Mouse (Mus musculus): ENCODE data around the gene Atp6v1b1. TPM values are rescaled to one million over a fixed set of nuclear protein-coding genes. Genes with fewer than 3 reads are reported as not detected.

Gene Atp6v1b1
- polyA plus RNA-seq, 1 experiment from 2014 or later = not detected

DNA sequence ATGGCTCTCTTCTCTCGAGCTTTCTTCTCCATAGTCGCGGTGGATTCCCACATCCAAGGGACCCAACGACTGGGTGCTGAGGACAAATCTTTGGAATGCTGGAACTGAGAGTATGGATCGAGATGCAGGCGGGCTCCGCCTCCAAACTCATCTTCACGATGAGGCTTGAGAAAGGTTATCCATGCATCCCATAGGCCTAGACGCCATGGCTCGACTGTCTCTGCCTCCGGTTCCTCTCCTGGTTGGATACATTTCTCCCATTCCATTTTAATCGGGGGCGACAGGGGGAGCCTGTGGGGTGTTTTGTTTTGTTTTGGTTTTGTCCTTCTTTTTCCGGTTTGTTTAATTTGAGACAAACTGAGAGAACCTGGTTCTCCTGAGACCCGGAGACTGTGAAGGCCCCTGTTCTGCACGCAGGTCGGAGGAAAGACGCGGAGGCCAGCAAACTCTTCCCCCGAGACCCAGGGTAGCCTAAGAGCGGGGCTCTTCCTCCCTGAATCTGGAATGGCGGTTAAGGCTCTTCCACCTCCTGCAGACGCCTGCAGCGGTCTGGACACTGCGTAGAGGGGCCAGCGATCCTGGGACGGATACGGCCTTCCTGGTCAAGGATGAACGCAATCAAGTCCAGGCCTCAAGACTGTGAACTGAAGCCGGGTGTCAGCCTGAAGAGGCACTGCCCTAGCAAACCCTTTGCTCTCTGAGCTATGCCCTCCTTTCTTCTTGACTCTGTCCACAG lies 27.2 kb upstream of the Atp6v1b1 start:
- H3K9me3 ChIP-seq (ENCODE audit: control insufficient read depth) = no peaks in the 10 kb centered on the region
- no peak for ATAC-seq
- no peak for TF ChIP-seq CTCF (IDR thresholded peaks at IDR 0.05; ENCODE audit: low read depth)
- no peaks in the 10 kb centered on the region for H3K36me3 ChIP-seq (ENCODE audit: control insufficient read depth, insufficient read depth)
- no peak overlapping the region for H3K9ac ChIP-seq (ENCODE audit: low read depth, low read length)
- no peak overlapping the region for H3K4me2 ChIP-seq (replicated peaks; ENCODE audit: low read depth)
- H3K4me3 ChIP-seq (ENCODE audit: low read depth, low read length) = no peak overlapping the region; the same call in 1 of the 2 replicates
- H3K27ac ChIP-seq (ENCODE audit: low read depth, low read length) = no peak overlapping the region
- H3K4me1 ChIP-seq (replicated peaks; ENCODE audit: control insufficient read depth, insufficient read depth, low read length) = no peaks in the 10 kb centered on the region
- WGBS = 4% methylated on average over 30 of the region's 30 CpGs
- H3K27me3 ChIP-seq (replicated peaks; ENCODE audit: control insufficient read depth, insufficient read depth, low read length) = peaks cover 97% of the 10 kb centered on the region

DNA sequence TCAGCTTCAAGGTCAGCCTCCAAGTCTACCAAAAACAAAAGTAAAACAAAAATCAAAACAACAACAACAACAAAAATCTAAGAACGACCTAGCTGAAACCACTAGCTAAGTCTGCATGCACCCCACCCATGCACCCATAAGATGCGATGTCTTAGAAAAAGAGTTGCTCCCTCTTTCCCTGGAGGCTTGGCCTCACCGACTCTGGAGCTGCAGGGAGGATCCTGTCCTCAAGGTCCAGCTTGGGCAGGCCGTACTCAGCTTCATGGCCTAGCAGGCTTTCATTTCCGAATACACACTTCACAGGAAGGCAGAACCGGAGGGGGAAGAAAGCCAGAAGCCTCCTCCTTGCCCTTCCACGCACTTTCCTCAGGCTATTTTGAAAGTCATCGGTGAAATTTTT lies 25.8 kb upstream of the Atp6v1b1 start:
- 2% methylated on average over 8 of the region's 8 CpGs for WGBS
- Histone ChIP-seq H3K4me3 (ENCODE audit: low read depth, low read length) (no peak overlapping the region), H3K9ac (ENCODE audit: low read depth, low read length) (no peak overlapping the region), H3K4me2 (replicated peaks; ENCODE audit: low read depth) (no peak overlapping the region), H3K9me3 (ENCODE audit: control insufficient read depth) (no peaks in the 10 kb centered on the region), H3K4me1 (replicated peaks; ENCODE audit: control insufficient read depth, insufficient read depth, low read length) (no peaks in the 10 kb centered on the region), H3K27ac (ENCODE audit: low read depth, low read length) (no peak overlapping the region), H3K27me3 (replicated peaks; ENCODE audit: control insufficient read depth, insufficient read depth, low read length) (peaks cover 97% of the 10 kb centered on the region), H3K36me3 (ENCODE audit: control insufficient read depth, insufficient read depth) (no peaks in the 10 kb centered on the region)
- no peak for ATAC-seq
- TF ChIP-seq CTCF (IDR thresholded peaks at IDR 0.05; ENCODE audit: low read depth) = no peak

DNA sequence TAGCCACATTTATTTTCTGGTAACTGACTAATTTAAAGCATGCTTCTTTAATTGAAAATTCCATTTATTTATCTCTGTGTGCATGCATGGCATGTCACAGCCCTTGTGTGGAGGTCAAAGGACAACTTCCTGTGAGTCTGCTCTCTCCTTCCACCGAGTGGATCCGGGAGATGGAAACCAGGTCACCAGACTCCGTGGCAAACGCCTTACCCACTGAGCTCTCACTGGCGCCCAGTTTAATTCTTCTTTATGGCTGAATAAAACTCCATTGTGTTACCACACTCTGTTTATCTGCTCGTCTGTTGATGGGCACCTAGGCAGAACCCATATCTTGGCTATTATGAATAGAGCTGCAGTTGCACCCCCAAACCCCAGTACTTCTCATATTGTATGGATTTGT lies 20.3 kb upstream of the Atp6v1b1 start:
- H3K9ac ChIP-seq (ENCODE audit: low read depth, low read length) = no peak overlapping the region
- peaks cover 68% of the 10 kb centered on the region for H3K27me3 ChIP-seq (replicated peaks; ENCODE audit: control insufficient read depth, insufficient read depth, low read length)
- H3K36me3 ChIP-seq (ENCODE audit: control insufficient read depth, insufficient read depth) = no peaks in the 10 kb centered on the region
- H3K4me2 ChIP-seq (replicated peaks; ENCODE audit: low read depth) = no peak overlapping the region
- no peak for ATAC-seq
- no peak for TF ChIP-seq CTCF (IDR thresholded peaks at IDR 0.05; ENCODE audit: low read depth)
- H3K27ac ChIP-seq (ENCODE audit: low read depth, low read length) = no peak overlapping the region
- H3K9me3 ChIP-seq (ENCODE audit: control insufficient read depth) = no peaks in the 10 kb centered on the region
- no peak overlapping the region for H3K4me3 ChIP-seq (ENCODE audit: low read depth, low read length)
- WGBS = 24% methylated on average over 6 of the region's 6 CpGs
- no peaks in the 10 kb centered on the region for H3K4me1 ChIP-seq (replicated peaks; ENCODE audit: control insufficient read depth, insufficient read depth, low read length)

DNA sequence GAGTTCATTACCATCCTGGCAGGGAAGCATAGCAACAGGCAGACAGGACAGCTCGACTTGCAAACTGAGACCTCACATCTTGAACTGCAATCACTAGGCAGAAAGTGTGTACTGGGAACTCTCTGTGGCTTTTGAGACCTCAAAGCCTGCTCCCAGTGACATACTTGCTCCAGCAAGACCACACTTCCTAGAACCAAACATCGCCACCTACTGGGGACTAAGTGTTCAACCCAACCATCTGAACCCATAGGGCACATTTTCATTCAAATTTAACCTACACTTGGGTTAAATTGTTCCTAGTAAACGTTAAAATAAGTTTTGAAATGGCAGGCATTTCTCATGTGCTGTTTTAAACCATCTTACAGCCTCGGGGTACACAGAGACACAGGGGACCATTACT lies 15.6 kb upstream of the Atp6v1b1 start:
- no peak overlapping the region for H3K4me2 ChIP-seq (replicated peaks; ENCODE audit: low read depth)
- no peaks in the 10 kb centered on the region for H3K36me3 ChIP-seq (ENCODE audit: control insufficient read depth, insufficient read depth)
- H3K9me3 ChIP-seq (ENCODE audit: control insufficient read depth) = no peaks in the 10 kb centered on the region
- H3K27ac ChIP-seq (ENCODE audit: low read depth, low read length) = no peak overlapping the region
- peaks cover 27% of the 10 kb centered on the region for H3K27me3 ChIP-seq (replicated peaks; ENCODE audit: control insufficient read depth, insufficient read depth, low read length)
- no peak overlapping the region for H3K4me3 ChIP-seq (ENCODE audit: low read depth, low read length)
- ATAC-seq = no peak
- peak; percentile 55 for TF ChIP-seq CTCF (IDR thresholded peaks at IDR 0.05; ENCODE audit: low read depth)
- H3K9ac ChIP-seq (ENCODE audit: low read depth, low read length) = no peak overlapping the region
- no peaks in the 10 kb centered on the region for H3K4me1 ChIP-seq (replicated peaks; ENCODE audit: control insufficient read depth, insufficient read depth, low read length)
- WGBS = 48% methylated on average over 4 of the region's 4 CpGs

DNA sequence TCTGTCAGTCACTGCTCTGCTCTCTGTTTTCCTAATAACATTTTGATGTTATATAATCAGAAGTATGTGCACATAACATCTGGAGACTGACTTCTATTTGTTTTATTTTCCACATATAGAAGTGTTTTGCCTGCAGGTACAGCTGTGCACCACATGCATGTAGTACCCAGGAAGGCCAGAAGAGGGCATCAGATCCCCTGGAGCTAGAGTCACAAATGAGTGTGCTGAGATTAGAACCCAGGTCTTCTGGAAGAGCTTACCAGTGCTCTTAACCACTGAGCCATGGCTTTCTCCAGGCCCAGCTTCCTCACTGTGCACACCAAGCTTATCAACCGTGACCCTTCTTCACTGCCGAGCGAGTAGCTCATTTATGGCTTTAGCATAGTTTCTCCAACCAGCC lies 14.3 kb upstream of the Atp6v1b1 start:
- no peak overlapping the region for H3K27ac ChIP-seq (ENCODE audit: low read depth, low read length)
- H3K9ac ChIP-seq (ENCODE audit: low read depth, low read length) = no peak overlapping the region
- WGBS = 77% methylated on average over 3 of the region's 3 CpGs
- no peak for ATAC-seq
- peak; percentile 68 for TF ChIP-seq CTCF (IDR thresholded peaks at IDR 0.05; ENCODE audit: low read depth)
- no peak overlapping the region for H3K4me2 ChIP-seq (replicated peaks; ENCODE audit: low read depth)
- no peaks in the 10 kb centered on the region for H3K4me1 ChIP-seq (replicated peaks; ENCODE audit: control insufficient read depth, insufficient read depth, low read length)
- no peaks in the 10 kb centered on the region for H3K9me3 ChIP-seq (ENCODE audit: control insufficient read depth)
- no peak overlapping the region for H3K4me3 ChIP-seq (ENCODE audit: low read depth, low read length)
- H3K36me3 ChIP-seq (ENCODE audit: control insufficient read depth, insufficient read depth) = no peaks in the 10 kb centered on the region
- H3K27me3 ChIP-seq (replicated peaks; ENCODE audit: control insufficient read depth, insufficient read depth, low read length) = peaks cover 16% of the 10 kb centered on the region; the same call in 1 of the 2 replicates

DNA sequence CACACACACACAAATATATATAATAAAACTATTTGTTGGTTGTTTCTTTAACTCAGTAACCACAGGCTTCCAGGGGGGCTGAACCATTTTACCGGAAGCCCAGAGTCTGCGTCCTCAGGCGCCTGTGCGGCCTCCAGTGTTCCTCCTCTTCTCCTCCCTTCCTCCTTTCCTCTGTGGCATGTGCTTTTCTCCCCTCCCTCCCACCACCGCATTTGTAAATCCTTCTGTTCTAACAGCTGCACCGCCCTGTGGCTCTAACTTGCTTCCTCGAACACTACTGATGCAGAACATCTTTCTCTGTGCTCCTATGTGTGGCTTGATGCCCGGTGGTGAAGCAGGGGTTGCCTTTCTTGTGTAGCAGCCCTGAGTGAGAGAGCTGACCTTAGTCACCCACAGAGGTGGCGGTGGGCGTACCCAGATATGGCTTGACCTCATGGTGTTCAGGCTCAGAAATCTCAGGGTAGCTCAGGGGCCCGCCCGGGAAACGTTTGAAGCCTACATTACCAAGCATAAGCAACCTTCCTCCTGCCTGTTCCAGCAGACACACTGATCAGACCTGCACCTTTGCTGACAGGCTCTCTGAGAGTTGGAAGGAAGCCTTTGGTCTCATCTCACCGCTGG lies 13.3 kb upstream of the Atp6v1b1 start:
- WGBS = 59% methylated on average over 14 of the region's 14 CpGs

More for the DNA sequence above, 13.3 kb upstream of the Atp6v1b1 start:
- Histone ChIP-seq H3K4me3 (ENCODE audit: low read depth, low read length) (no peak overlapping the region), H3K27ac (ENCODE audit: low read depth, low read length) (no peak overlapping the region), H3K9me3 (ENCODE audit: control insufficient read depth) (no peaks in the 10 kb centered on the region), H3K9ac (ENCODE audit: low read depth, low read length) (no peak overlapping the region), H3K36me3 (ENCODE audit: control insufficient read depth, insufficient read depth) (no peaks in the 10 kb centered on the region), H3K4me1 (replicated peaks; ENCODE audit: control insufficient read depth, insufficient read depth, low read length) (no peaks in the 10 kb centered on the region), H3K27me3 (replicated peaks; ENCODE audit: control insufficient read depth, insufficient read depth, low read length) (peaks cover 16% of the 10 kb centered on the region; the same call in 1 of the 2 replicates), H3K4me2 (replicated peaks; ENCODE audit: low read depth) (no peak overlapping the region)
- no peak for ATAC-seq
- no peak for TF ChIP-seq CTCF (IDR thresholded peaks at IDR 0.05; ENCODE audit: low read depth)
